Mouse (Mus musculus) erythroblast, embryonic 14.5 days (primary cell): ENCODE measurements around the gene Tardbp. TPM values are rescaled to one million over a fixed set of nuclear protein-coding genes. Genes with fewer than 3 reads are reported as not detected.

Experiments
- H3K27me3 ChIP-seq: 2 replicates; pipeline ENCODE4 v1.6.1; 2012; ENCODE audit warnings: inconsistent platforms; ENCODE audit not compliant: control insufficient read depth
- H3K36me3 ChIP-seq: 2 replicates; pipeline ENCODE4 v1.6.1; 2012; ENCODE audit warnings: mild to moderate bottlenecking, inconsistent platforms; ENCODE audit not compliant: control insufficient read depth
- H3K4me1 ChIP-seq: 2 replicates; pipeline ENCODE4 v1.6.1; 2012; ENCODE audit warnings: inconsistent platforms; ENCODE audit not compliant: control insufficient read depth
- H3K4me3 ChIP-seq: replicated peaks from 2 replicates; pipeline ENCODE3; 2012; ENCODE audit warnings: moderate library complexity, mild to moderate bottlenecking, inconsistent platforms
- H3K9me3 ChIP-seq: 2 replicates; pipeline ENCODE4 v1.6.1; 2012; ENCODE audit warnings: low read length, inconsistent platforms, mixed read lengths; ENCODE audit not compliant: control insufficient read depth
- GATA1 ChIP-seq: IDR thresholded peaks from 2 replicates; pipeline ENCODE4 v1.6.1; 2012; ENCODE audit warnings: low read length, inconsistent platforms, mixed read lengths
- TAL1 ChIP-seq: IDR thresholded peaks from 3 replicates; pipeline ENCODE4 v1.6.1; 2012; ENCODE audit warnings: low read length, inconsistent platforms, mixed read lengths
- polyA plus RNA-seq: library from polyadenylated mRNA; stranded (reverse); fragments of >175 nt; gene quantifications from 2 replicates; pipeline ENCODE4 v1.2.3, GENCODE M21; 2012

Tardbp gene
- polyA plus RNA-seq, 1 experiment, result 2.2 TPM

DNA sequence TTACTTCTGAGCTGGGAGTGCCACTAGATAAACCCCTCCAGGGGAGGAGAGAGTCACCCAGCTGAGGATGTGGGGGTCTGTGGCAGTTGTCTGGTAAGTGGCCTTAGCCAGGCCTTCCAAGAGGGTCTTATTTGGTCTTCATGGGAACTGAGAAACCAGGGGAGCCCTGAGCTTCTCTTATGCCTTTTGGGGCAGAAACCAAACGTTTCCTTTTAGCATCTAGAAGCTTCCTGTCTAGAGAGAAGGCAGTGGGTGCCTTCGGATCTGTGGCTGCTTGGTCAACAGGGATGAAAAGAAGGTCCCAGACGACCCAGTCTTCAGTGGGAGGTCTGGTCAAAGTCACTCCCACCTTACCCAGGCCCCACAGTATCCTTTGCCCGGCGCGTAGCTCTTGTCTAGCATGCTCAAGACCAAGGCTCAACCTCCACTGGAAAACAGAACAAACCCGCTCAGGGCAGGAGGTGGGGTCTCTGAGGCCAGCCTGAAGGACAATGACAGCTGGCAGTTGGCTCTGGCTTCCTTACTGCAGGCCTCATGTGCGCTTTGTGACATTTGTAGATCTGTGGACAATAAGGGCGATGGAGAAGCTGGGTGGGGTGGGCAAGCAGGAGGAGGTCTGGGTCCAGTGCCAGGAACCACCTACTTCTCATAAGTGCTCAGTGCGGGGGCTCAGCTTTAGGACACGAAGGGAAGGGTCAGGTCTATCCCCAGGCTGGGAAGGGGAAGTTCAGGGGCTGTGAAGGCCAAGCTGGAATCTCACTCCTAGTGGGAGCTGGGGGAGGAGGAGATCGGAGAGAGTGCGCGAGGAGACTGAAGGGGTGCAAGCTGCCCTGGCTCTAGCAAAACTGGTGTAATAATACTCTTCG is 16.7 kb upstream of the Tardbp start, which contains the start of gene Gm572:
TSS of gene Gm572 (plus strand) at position 27 of the 866 bp plus-strand sequence.
- Histone ChIP-seq H3K36me3 (no peaks in the 10 kb centered on the region), H3K27me3 (peaks cover 5% of the 10 kb centered on the region; the same call in 1 of the 2 replicates), H3K4me1 (peaks cover 7% of the 10 kb centered on the region), H3K9me3 (no peaks in the 10 kb centered on the region), H3K4me3 (peak within 1 kb of the TSS; percentile 36)
- no peak for TF ChIP-seq GATA1
- no peak for TF ChIP-seq TAL1

DNA sequence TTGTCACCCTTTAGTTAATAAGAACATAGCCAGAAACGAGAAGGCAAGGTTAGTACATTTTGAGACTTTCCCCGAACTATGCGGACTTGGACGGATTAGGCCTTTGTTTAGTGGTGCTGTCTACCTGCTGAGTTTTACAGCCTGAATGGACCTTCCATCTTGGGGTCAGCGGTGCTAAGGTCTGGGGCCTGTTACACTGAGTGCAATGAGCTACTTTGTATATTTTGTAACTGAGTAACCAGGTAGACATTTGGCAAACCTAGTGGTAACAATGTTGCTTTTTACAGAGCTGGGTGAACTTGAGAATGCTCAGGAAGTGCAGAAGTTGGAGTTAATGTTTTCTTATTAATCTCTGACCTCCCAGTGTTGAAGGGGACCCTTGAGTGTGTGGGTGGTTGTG is 14.3 kb upstream of the Tardbp start:
- peaks cover 10% of the 10 kb centered on the region for H3K4me1 ChIP-seq
- H3K27me3 ChIP-seq, result peaks cover 5% of the 10 kb centered on the region; the same call in 1 of the 2 replicates
- TF ChIP-seq TAL1, result no peak
- no peak for TF ChIP-seq GATA1
- H3K9me3 ChIP-seq, result no peaks in the 10 kb centered on the region
- H3K36me3 ChIP-seq, result no peaks in the 10 kb centered on the region
- H3K4me3 ChIP-seq, result no peak overlapping the region

DNA sequence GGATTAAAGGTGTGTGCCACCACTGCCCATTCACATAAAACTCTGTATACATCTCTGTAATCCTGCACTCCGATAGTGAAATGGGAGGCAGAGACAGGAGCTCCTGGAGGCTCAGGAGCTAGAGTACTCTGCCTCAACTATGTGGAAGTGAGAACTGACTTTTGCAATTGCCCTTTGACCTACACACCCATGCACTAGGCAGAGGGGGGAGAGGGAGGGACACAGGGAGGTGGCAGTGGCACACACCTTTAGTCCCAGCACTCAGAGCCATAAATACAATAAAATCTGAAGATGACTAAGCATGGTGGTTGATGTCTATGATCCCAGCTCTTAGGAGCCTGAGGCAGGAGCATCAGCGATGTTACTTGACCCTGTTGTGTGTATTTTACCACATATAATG is 12.6 kb upstream of the Tardbp start:
- Histone ChIP-seq H3K4me3 (no peak overlapping the region), H3K9me3 (no peaks in the 10 kb centered on the region), H3K4me1 (peaks cover 10% of the 10 kb centered on the region), H3K27me3 (peaks cover 5% of the 10 kb centered on the region; the same call in 1 of the 2 replicates), H3K36me3 (no peaks in the 10 kb centered on the region)
- TF ChIP-seq TAL1 (no peak), GATA1 (no peak)

DNA sequence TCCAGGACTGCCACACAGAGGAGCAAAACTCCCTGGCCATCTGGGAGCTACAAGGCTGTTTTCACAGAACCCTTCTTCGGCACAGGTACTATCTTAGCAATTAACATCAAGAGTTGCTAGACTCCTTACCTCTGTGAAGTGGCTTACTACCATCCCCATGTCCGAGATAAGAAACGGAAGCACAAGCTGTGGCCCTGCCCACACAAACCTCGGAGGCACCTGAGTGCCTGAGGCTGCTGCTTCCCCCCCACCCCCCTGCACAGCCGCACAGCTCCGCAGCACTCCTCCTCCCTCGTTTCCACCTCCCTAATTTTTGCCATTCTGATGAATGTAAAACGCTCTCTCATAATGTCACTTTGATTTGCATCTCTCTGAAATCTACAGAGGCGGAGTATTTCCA is 11.5 kb upstream of the Tardbp start:
- H3K4me3 ChIP-seq, result no peak overlapping the region
- H3K27me3 ChIP-seq, result no peaks in the 10 kb centered on the region
- TF ChIP-seq TAL1, result no peak
- TF ChIP-seq GATA1, result no peak
- H3K4me1 ChIP-seq, result peaks cover 5% of the 10 kb centered on the region
- H3K9me3 ChIP-seq, result no peaks in the 10 kb centered on the region
- no peaks in the 10 kb centered on the region for H3K36me3 ChIP-seq

DNA sequence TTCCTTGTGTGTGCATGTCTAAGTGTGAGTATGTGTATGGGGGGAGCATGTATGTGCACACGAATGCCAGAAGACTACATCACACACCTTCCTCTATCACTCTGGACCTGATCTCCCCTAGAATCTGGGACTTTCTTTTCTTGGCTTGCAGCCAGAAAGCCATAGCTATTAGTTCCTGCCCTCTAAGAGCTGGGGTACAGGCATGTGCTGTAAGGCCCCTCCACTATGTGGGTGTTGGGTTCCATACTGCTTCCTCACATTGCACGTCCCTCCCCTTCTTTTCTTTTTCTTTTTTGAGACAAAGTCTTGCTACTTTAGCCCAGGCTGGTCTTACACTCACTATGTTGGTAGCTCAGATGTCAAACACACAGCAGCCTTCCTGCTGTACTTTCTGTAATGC is 8.5 kb upstream of the Tardbp start:
- TF ChIP-seq GATA1 (no peak), TAL1 (no peak)
- Histone ChIP-seq H3K36me3 (no peaks in the 10 kb centered on the region), H3K4me1 (peaks cover 6% of the 10 kb centered on the region), H3K4me3 (no peak overlapping the region), H3K9me3 (no peaks in the 10 kb centered on the region), H3K27me3 (no peaks in the 10 kb centered on the region)

DNA sequence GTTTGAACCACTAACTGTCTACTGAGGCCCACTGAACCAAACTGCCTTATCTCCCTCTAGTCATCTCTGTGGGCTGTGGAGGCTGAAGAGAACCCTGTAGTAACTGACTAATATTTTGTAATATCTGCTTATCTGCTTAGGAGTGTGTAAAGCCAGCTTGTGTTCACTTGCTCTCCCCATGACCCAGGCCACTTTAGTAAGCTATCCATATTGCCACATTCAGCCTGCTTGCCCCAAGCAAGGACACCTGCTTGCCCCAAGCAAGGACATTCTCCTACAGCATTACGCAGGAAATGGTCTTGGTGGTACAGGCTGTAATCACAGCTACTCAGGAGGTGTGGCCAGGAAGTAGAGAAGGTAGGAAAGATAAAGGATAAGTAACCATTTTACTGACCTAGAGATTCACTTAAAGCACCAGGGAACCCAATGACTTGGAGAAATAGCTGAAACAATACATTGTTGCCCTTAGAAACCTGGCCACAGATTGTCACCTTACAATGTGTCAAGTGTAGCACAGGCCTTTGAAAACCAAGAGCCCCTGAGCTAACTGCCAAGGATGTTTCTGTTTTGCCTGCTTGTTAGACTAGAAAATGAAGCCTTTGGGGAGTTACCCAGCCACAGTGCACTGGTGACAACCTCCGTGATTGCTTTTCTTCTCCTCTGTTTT is 6.7 kb upstream of the Tardbp start:
- no peaks in the 10 kb centered on the region for H3K27me3 ChIP-seq
- H3K4me3 ChIP-seq, result no peak overlapping the region
- H3K4me1 ChIP-seq, result peaks cover 6% of the 10 kb centered on the region
- H3K36me3 ChIP-seq, result no peaks in the 10 kb centered on the region
- no peaks in the 10 kb centered on the region for H3K9me3 ChIP-seq
- TF ChIP-seq GATA1 (no peak), TAL1 (no peak)

DNA sequence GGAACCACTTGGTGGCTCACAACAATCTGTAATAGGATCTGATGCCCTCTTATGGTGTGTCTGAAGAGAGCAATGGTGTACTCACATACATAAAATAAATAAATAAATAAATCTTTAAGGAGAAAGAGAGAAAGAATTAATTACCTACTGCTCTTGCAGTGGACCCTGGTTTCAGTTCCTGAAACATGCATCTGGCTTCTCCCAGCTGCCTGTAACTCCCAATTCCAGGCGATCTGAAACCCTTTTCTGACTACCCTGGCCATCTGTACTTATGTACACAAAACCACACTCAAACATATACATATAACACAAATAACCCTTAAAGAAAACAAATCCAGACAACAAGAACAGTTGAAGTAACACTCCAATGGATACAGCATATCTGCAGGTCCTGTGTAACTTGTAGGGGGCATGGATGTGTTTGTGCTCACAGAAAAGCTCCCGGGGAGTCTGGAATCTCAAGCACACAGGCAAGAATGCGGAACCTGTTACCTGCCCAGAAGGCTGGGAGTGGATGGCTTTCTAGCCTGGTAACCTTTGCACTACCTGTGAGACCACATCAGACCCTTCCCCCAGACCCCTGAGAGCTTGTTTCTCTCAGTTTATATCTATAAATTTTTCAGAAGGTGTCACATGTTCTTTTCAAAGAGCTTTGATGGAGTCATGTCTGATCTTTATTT is 5.3 kb upstream of the Tardbp start:
- Histone ChIP-seq H3K36me3 (no peaks in the 10 kb centered on the region), H3K4me1 (peaks cover 13% of the 10 kb centered on the region), H3K27me3 (no peaks in the 10 kb centered on the region), H3K9me3 (no peaks in the 10 kb centered on the region), H3K4me3 (no peak overlapping the region)
- no peak for TF ChIP-seq GATA1
- TF ChIP-seq TAL1, result no peak

DNA sequence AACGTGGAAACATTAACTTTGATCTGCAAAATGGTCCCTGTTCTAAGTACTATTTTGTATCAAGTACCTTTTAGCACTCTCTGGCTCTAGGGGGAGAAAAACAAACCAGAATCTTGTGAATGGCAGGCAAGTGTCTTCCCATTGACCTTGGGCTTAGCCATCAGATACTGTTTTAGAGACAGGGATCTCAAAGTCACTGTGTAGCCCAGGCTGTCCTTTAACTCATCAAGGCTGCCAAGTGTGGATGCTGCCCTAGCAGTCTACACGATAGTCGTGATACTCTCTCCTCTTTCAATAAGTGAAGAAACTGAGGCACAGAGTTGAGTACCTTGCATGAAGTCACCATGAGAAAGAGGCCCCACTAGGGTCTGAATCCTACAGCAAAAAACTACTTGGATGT is 427 bp upstream of the Tardbp start:
- peaks cover 33% of the 10 kb centered on the region for H3K36me3 ChIP-seq
- TF ChIP-seq TAL1, result no peak
- TF ChIP-seq GATA1, result no peak
- H3K27me3 ChIP-seq, result no peaks in the 10 kb centered on the region
- H3K9me3 ChIP-seq, result no peaks in the 10 kb centered on the region
- H3K4me3 ChIP-seq, result peak overlapping the region; percentile 100
- H3K4me1 ChIP-seq, result peaks cover 35% of the 10 kb centered on the region
